Mouse (Mus musculus) midbrain, embryonic 13.5 days (tissue): ENCODE data around the gene Rtn1. TPM values are rescaled to one million over a fixed set of nuclear protein-coding genes. Genes with fewer than 3 reads are reported as not detected.
A peak's percentile ranks its signal among the peaks of the same experiment; 100 is the strongest.

Source experiments
- ATAC-seq: fragments of 200-750 bp; cut with Nextera tagmentation; 2 replicates; pipeline ENCODE4 v1.8.0; 2017; ENCODE audit warnings: mild to moderate bottlenecking, moderate TSS enrichment, moderate library complexity
- H3K27ac ChIP-seq: fragments of 300-500 bp; sonication (generic); 2 replicates; pipeline ENCODE4 v1.5.1; 2015; ENCODE audit warnings: inconsistent platforms, mild to moderate bottlenecking, moderate library complexity
- H3K27me3 ChIP-seq: fragments of 300-500 bp; sonication (generic); 2 replicates; pipeline ENCODE4 v1.6.1; 2015; ENCODE audit warnings: mild to moderate bottlenecking, inconsistent platforms
- H3K36me3 ChIP-seq: fragments of 300-500 bp; sonication (generic); 2 replicates; pipeline ENCODE4 v1.6.1; 2015; ENCODE audit warnings: mild to moderate bottlenecking, inconsistent platforms
- H3K4me1 ChIP-seq: fragments of 300-500 bp; sonication (generic); replicated peaks from 2 replicates; pipeline ENCODE4 v1.6.1; 2015; ENCODE audit warnings: inconsistent platforms
- H3K4me2 ChIP-seq: fragments of 300-500 bp; sonication (generic); replicated peaks from 2 replicates; pipeline ENCODE4 v1.6.1; 2015; ENCODE audit warnings: moderate library complexity, mild to moderate bottlenecking, inconsistent platforms
- H3K4me3 ChIP-seq: fragments of 300-500 bp; sonication (generic); replicated peaks from 2 replicates; pipeline ENCODE4 v1.5.1; 2015; ENCODE audit warnings: mild to moderate bottlenecking, inconsistent platforms
- H3K9ac ChIP-seq: fragments of 300-500 bp; sonication (generic); replicated peaks from 2 replicates; pipeline ENCODE4 v1.6.1; 2015; ENCODE audit warnings: mild to moderate bottlenecking, inconsistent platforms
- H3K9me3 ChIP-seq: fragments of 300-500 bp; sonication (generic); 2 replicates; pipeline ENCODE4 v1.6.1; 2016; ENCODE audit warnings: mild to moderate bottlenecking, inconsistent platforms
- WGBS: fragments of 180-500 bp; shearing (Covaris S2); methylation state at CpG from one replicate; pipeline ENCODE4 v1.1.7; 2015; 5-methylcytosine and 5-hydroxymethylcytosine counted together
- polyA plus RNA-seq: library from polyadenylated mRNA; unstranded; fragments of >200 nt; fragmentation: Nextera tagmentation; extraction: Ambion mirVana; gene quantifications from 2 replicates; pipeline ENCODE4 v1.2.1, GENCODE M21; 2015

The Rtn1 gene
- polyA plus RNA-seq, 1 experiment from 2014 or later = 1,917 TPM

DNA sequence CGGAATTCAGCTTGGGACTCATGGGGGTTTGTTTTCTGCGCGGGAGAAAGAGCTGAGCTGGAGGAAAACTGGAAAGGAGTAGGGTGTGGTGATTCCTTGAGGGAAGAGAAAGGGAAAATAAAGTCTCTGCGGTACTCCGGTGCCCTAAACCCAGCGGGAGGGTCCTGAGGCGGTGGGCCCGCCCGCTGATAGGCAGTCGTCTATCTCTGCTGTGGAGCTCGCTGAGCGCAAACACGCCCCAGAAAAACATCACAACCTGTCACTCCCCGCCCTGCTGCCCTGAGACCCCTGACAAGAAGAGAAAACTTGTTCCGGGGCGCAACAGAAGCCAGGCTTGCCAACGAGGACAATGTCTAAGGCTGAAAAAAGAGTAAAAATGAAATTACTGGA lies 1.1 kb downstream of the Rtn1 start:
- Histone ChIP-seq H3K4me1 (peaks cover 23% of the 10 kb centered on the region), H3K9ac (peak overlapping the region; percentile 88), H3K4me3 (peak overlapping the region; percentile 85), H3K4me2 (peak overlapping the region; percentile 86), H3K9me3 (no peaks in the 10 kb centered on the region), H3K27ac (peak overlapping the region; percentile 84), H3K36me3 (no peaks in the 10 kb centered on the region), H3K27me3 (no peaks in the 10 kb centered on the region)
- ATAC-seq = peak; percentile 44
- 2% methylated on average over 17 of the region's 17 CpGs for WGBS

GRCm38 (mm10) chr12:72407146-72407545 lies 1.7 kb downstream of the Rtn1 start:
- 4% methylated on average over 11 of the region's 11 CpGs for WGBS
- Histone ChIP-seq H3K4me1 (peaks cover 23% of the 10 kb centered on the region), H3K9me3 (no peaks in the 10 kb centered on the region), H3K9ac (peak overlapping the region; percentile 88), H3K27me3 (no peaks in the 10 kb centered on the region), H3K36me3 (no peaks in the 10 kb centered on the region), H3K27ac (peak overlapping the region; percentile 84), H3K4me3 (peak overlapping the region; percentile 85), H3K4me2 (peak overlapping the region; percentile 86)
- ATAC-seq = peak; percentile 55

DNA sequence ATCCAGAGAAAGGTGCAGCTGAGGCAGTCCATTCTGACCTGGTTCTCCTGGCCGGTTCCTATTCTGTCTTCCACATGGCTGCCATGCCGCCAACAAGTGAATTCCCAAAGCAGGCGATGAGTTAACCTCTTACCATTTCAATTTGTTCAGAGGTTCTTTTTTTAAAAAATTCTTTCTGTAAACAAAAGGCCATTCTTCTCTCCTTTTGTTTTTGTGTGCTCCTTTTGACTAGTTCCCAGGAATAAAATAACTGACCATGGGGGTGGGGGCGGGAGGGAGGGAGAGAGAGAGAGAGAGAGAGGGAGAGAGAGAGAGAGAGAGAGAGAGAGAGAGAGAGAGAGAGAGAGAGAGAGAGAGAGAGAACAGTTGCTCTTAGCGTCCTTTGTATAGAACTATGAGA lies 3.8 kb downstream of the Rtn1 start:
- Histone ChIP-seq H3K27me3 (no peaks in the 10 kb centered on the region), H3K9me3 (no peaks in the 10 kb centered on the region), H3K4me2 (no peak overlapping the region), H3K27ac (no peak overlapping the region), H3K4me1 (peaks cover 23% of the 10 kb centered on the region), H3K4me3 (no peak overlapping the region), H3K36me3 (no peaks in the 10 kb centered on the region), H3K9ac (no peak overlapping the region)
- no peak for ATAC-seq
- 28% methylated on average over 5 of the region's 5 CpGs for WGBS

DNA sequence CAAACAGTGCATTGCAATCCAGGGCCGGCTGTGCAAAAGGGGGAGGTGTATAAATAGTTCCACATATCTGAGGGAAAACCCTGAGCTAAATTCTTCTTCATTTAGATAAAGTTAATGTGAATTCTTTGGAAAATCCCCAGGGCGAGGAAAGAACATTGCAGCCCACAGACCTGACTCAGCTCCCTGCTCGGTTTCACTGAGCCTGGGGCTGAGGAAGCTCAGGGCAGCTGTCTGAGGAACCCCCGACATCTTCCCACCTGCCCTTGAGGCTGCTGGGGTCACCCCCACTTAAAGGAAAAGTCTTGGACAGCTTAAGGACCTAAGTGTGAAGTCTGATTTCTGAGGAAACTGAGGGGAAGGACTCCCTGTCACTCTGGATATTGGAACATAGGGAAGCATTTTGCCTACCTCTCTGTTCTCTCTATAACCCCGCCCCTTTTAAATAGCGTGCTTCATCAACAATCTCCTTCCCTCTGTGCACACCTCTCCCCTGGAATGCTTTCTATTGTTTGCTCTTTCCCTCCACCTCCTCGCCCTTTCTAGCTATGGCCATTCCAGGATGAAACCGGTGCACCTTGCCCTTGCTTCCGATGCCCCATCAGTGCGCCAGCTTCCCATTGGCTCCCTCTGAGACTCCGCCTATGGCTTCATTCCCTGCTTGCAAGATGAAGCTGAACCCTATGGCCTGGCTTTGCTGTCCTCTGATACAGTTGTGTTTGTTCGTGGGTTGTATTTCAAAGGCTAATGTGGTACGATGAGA lies 15.6 kb downstream of the Rtn1 start:
- WGBS = 61% methylated on average over 13 of the region's 13 CpGs

GRCm38 (mm10) chr12:72390346-72390745 lies 18.5 kb downstream of the Rtn1 start:
- H3K4me3 ChIP-seq = no peak overlapping the region
- no peaks in the 10 kb centered on the region for H3K27me3 ChIP-seq
- peaks cover 6% of the 10 kb centered on the region; the same call in 1 of the 2 replicates for H3K4me1 ChIP-seq
- no peak overlapping the region for H3K27ac ChIP-seq
- WGBS = 80% methylated on average over 2 of the region's 2 CpGs
- no peak for ATAC-seq
- no peaks in the 10 kb centered on the region for H3K36me3 ChIP-seq
- H3K4me2 ChIP-seq = no peak overlapping the region
- no peak overlapping the region for H3K9ac ChIP-seq
- no peaks in the 10 kb centered on the region for H3K9me3 ChIP-seq

More for the DNA sequence above, 15.6 kb downstream of the Rtn1 start:
- no peak for ATAC-seq
- Histone ChIP-seq H3K9ac (no peak overlapping the region), H3K36me3 (no peaks in the 10 kb centered on the region), H3K9me3 (no peaks in the 10 kb centered on the region), H3K27me3 (no peaks in the 10 kb centered on the region), H3K4me2 (no peak overlapping the region), H3K4me1 (peaks cover 6% of the 10 kb centered on the region; the same call in 1 of the 2 replicates), H3K27ac (no peak overlapping the region), H3K4me3 (no peak overlapping the region)

DNA sequence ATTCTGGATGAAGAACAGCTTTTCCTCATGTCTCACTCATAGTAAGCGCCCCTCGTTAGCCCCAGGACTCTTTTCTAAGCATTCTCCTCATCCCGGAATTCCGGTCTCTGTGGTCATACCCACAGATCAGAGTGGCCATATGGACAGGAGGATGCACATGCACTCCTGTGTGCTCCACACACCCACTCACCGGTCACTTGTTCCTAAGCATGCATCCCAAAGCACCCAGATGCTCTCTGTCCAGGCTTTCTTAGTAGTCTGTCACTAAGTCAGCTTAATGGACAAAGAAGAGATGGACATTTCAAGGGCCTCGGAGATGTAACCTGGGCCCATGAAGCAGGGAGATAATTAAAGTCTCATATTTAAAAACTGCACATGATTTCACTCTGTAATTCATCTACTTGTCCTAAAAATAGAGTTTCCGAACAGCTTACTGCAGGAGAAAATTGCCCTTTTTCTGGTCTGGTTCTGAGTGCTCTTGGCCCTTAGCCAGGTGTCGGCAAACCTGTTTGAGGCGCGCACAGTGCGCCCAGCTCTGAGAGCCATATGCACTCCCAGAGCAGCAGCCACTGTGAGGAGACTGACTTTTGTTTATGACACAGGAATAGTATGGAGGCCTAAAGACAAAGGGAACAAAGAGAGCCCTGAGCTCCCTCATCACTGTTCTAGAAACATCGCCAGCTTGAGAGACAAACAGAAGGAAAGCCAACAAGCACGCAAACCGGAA lies 19.3 kb downstream of the Rtn1 start:
- ATAC-seq = no peak
- Histone ChIP-seq H3K4me2 (no peak overlapping the region), H3K27ac (no peak overlapping the region), H3K9me3 (no peaks in the 10 kb centered on the region), H3K36me3 (no peaks in the 10 kb centered on the region), H3K9ac (no peak overlapping the region), H3K4me3 (no peak overlapping the region), H3K4me1 (peaks cover 6% of the 10 kb centered on the region; the same call in 1 of the 2 replicates), H3K27me3 (no peaks in the 10 kb centered on the region)
- 87% methylated on average over 14 of the region's 14 CpGs for WGBS

DNA sequence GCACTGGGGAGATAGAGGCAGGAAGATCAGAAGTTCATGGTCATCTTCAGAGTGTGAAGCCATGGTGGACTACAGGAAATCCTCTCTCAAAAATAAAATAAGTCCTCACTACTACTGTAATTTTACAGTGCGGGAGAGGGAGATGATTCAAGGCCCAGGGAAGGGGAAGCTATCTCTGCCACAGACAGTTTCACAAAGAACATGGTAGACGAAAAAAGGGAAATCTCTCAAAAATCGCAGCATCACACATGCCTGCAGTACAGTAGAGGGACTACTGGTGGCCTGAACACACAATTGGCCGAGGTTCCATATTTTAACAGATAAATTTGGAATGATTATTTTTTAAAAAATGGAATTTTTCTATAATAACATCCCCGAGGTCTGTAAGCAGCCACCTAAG lies 20.0 kb downstream of the Rtn1 start:
- no peak for ATAC-seq
- WGBS = 95% methylated on average over 5 of the region's 5 CpGs
- H3K9me3 ChIP-seq = no peaks in the 10 kb centered on the region
- H3K4me1 ChIP-seq = peaks cover 6% of the 10 kb centered on the region; the same call in 1 of the 2 replicates
- H3K4me3 ChIP-seq = no peak overlapping the region
- H3K27ac ChIP-seq = no peak overlapping the region
- H3K27me3 ChIP-seq = no peaks in the 10 kb centered on the region
- H3K4me2 ChIP-seq = no peak overlapping the region
- H3K36me3 ChIP-seq = no peaks in the 10 kb centered on the region
- H3K9ac ChIP-seq = no peak overlapping the region

DNA sequence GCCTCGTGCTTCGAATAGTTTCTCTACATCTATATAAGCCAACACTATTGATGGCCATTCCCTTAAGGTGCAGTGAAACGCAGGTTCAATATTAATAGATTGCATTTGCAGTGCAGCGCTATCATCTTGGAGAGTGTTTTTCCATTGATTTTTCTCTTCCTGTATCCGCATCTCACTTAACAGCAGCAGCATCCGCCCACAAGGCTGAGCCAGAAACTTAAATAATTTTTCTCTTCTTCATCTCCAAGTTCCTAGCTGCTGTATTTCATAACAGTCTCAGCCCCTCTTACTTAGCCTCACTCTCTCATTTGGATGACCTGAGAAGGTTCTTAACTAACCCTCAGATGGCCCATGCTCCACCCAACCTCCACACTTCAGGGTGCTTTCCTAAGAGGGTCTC lies 20.7 kb downstream of the Rtn1 start:
- ATAC-seq = no peak
- Histone ChIP-seq H3K36me3 (no peaks in the 10 kb centered on the region), H3K4me3 (no peak overlapping the region), H3K4me1 (peaks cover 6% of the 10 kb centered on the region; the same call in 1 of the 2 replicates), H3K9me3 (no peaks in the 10 kb centered on the region), H3K27ac (no peak overlapping the region), H3K4me2 (no peak overlapping the region), H3K27me3 (no peaks in the 10 kb centered on the region), H3K9ac (no peak overlapping the region)
- WGBS = 93% methylated on average over 6 of the region's 6 CpGs

DNA sequence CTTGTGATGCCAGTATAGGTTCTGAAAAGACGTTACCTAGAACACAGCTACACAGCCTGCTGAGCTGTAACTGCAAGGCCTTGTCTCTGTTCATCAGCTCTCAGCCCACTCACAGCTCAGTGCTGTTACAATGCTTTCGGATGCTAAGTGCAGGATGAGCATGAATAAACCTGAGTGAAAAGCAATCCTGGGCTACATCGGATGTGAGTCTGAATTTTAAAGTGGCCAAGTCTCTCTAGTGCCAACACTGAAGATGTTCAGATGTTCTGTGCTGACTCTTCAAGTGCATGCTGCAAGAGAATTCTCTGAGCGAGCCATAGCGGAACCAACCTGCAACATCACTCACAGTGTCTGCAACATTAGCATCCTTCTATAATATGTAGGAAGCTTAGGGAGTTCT lies 32.5 kb downstream of the Rtn1 start:
- Histone ChIP-seq H3K4me1 (peaks cover 33% of the 10 kb centered on the region), H3K4me3 (no peak overlapping the region), H3K9ac (no peak overlapping the region), H3K9me3 (no peaks in the 10 kb centered on the region), H3K27ac (no peak overlapping the region), H3K36me3 (no peaks in the 10 kb centered on the region), H3K4me2 (no peak overlapping the region), H3K27me3 (no peaks in the 10 kb centered on the region)
- 81% methylated on average over 5 of the region's 5 CpGs for WGBS
- no peak for ATAC-seq

GRCm38 (mm10) chr12:72374823-72375225 lies 34.0 kb downstream of the Rtn1 start:
- H3K4me2 ChIP-seq = peak overlapping the region; percentile 42
- ATAC-seq = peak; percentile 75
- H3K9ac ChIP-seq = peak overlapping the region; percentile 53; the same call in 1 of the 2 replicates
- no peaks in the 10 kb centered on the region for H3K27me3 ChIP-seq
- H3K4me1 ChIP-seq = peaks cover 35% of the 10 kb centered on the region
- no peaks in the 10 kb centered on the region for H3K9me3 ChIP-seq
- H3K4me3 ChIP-seq = peak overlapping the region; percentile 16
- peak overlapping the region; percentile 89 for H3K27ac ChIP-seq
- no peaks in the 10 kb centered on the region for H3K36me3 ChIP-seq
- 4% methylated on average over 11 of the region's 11 CpGs for WGBS

DNA sequence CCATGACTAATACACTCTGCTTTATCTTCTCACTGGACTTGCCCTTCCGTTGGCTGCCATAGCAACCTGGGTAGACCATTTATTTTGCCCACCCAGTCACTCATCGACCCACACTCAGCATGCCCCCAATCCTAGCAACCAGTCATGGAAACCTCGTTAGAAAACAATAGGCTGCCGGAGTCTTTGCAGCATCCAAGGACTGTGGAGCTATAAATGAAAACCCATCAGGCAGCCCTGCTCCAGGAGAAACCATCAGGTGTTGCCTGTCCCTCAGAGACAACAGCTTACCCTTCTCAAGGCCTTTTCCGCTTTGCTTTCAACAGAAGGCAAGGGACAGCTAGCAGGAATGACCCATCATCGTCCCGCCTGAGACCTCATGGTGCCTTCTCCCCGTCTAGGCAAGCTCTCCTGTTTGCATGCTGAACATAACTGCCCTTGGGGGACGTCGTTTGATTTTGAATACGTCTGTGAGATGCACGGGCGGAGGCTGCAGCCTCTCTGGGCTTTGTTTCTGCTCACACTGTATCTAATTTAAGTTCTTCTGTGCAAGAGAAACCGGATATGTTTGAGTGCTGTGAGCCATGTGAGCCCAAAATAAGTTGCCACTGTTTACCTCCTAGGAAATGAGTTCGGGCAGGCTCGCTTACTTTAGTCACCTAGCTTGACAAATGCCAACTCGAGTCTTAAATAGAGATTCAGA lies 34.8 kb downstream of the Rtn1 start:
- WGBS = 28% methylated on average over 17 of the region's 17 CpGs
- Histone ChIP-seq H3K4me1 (peaks cover 39% of the 10 kb centered on the region), H3K9ac (no peak overlapping the region)

DNA sequence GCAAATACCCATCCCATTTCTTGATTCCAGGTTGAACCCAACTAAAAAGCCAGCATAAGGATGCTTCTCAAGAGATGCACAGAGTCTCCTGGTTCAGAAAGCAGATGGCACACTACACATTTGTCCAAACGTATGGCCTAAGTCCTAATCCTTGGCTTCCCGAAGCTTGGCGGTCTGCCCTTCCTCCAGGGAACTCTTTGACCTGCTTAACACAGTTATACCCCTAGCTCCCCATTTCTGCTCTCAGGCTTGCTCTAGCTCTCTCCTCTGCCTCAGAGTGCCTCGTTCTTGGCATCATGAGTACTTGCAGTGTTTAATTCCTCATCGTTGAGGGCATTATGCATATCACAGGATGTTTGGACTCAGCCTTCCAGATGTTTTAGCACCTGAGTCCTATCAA lies 38.8 kb downstream of the Rtn1 start:
- WGBS = 68% methylated on average over 5 of the region's 5 CpGs
- H3K36me3 ChIP-seq = no peaks in the 10 kb centered on the region
- H3K4me1 ChIP-seq = peaks cover 55% of the 10 kb centered on the region
- H3K4me3 ChIP-seq = no peak overlapping the region
- no peak for ATAC-seq
- no peak overlapping the region for H3K4me2 ChIP-seq
- H3K9ac ChIP-seq = no peak overlapping the region
- H3K27ac ChIP-seq = no peak overlapping the region
- H3K27me3 ChIP-seq = no peaks in the 10 kb centered on the region
- no peaks in the 10 kb centered on the region for H3K9me3 ChIP-seq

More for the DNA sequence above, 34.8 kb downstream of the Rtn1 start:
- Histone ChIP-seq H3K4me3 (no peak overlapping the region; the same call in 1 of the 2 replicates), H3K27ac (peak overlapping the region; percentile 89), H3K4me2 (peak overlapping the region; percentile 42), H3K27me3 (no peaks in the 10 kb centered on the region), H3K9me3 (no peaks in the 10 kb centered on the region), H3K36me3 (no peaks in the 10 kb centered on the region)
- peak; percentile 80 for ATAC-seq
